Mouse (Mus musculus) embryonic stem cell, embryonic (primary cell): ENCODE results near the gene Tinf2.

Experiments used
- CTCF ChIA-PET, 4 experiments: fragments of 300-600 bp in 2 of 4; fragments of 350-600 bp in 2 of 4; sonication (Branson Sonifier 250); formaldehyde crosslinking; loops; one replicate each; lab custom pipeline; 2022; ENCODE audit warnings: inconsistent platforms in 2 of 4; lab: Charles Lee
- POLR2A ChIA-PET, 4 experiments: fragments of 300-600 bp in 2 of 4; fragments of 350-600 bp in 2 of 4; sonication (Branson Sonifier 250); formaldehyde crosslinking; loops; one replicate each; lab custom pipeline; 2022; ENCODE audit warnings: antibody characterized with exemption in 4 of 4, inconsistent platforms in 1 of 4; lab: Charles Lee

The Tinf2 gene

DNA sequence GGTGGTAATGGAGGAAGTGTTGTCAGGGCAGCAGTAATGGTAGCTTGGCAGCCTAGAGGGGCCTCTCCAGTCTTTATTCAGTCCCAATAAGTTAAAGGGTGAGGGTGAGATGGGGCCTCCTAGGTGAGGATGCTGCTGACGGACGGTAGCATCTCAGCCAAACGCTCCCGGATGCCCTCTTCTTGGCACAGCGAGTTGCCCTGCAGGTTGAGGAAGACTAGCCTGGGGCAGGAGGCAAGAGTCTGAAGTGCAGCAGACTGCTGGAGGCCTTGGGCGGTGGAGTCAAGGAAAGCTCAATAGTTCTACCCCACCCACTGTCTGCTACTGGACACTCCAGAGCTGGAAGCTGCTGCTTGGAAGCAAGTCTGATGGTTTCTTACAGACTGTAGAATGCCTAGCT lies 34.7 kb upstream of the Tinf2 start:
- POLR2A ChIA-PET, result interaction anchor here in 2 of 4 experiments (1.0 to 12.1 kb wide), 4 partner anchors 10 to 45 kb away, joined by 3 to 268 read pairs (median 4); partner anchors contain the start of genes Gmpr2 (in 1 of the 2), Nedd8 (in 1 of the 2) and Tgm1 (in 1 of the 2)
- CTCF ChIA-PET, result no interaction called here

DNA sequence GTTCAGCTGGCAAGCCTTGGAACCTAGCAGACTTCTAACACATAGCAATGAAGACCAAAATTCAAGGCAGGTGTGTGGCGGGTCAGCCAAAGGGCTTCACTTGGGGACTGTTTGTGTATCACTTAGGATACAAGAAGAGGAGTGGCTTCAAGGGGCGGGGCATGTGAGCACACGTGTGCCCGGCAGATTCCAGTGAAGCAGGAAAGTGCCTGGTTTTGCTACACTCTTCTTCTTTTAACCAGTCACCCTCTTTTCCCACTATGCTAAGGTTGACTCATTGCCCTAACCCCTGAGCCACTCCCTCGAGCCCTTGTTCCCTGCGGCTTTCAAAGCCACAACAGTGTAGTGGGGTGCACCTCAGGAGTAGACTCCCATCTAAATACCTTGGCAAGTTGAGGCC lies 33.3 kb upstream of the Tinf2 start:
- POLR2A ChIA-PET, result interaction anchor here in 2 of 4 experiments (0.6 to 12.1 kb wide), 8 partner anchors 8 to 810 kb away, joined by 3 to 268 read pairs (median 4); partner anchors contain the start of genes Gmpr2 (in 1 of the 2), Nedd8 (in 1 of the 2), Tgm1 (in 1 of the 2) and Tinf2 (in 1 of the 2)
- CTCF ChIA-PET, result interaction anchor here in 3 of 4 experiments (0.7 to 1.0 kb wide), 3 partner anchors 28 to 107 kb away, joined by 3 to 5 read pairs (median 4); no protein-coding TSS in a partner anchor

- POLR2A ChIA-PET, result interaction anchor here (0.6 to 15.0 kb wide), 23 partner anchors 5 to 245 kb away, joined by 3 to 268 read pairs (median 4); partner anchors contain the start of genes Rabggta (in 4 of the 4), Gmpr2 (in 2 of the 4), Nedd8 (in 2 of the 4) and Dhrs1 (in 1 of the 4)
- CTCF ChIA-PET, result interaction anchor here in 3 of 4 experiments (0.6 to 3.3 kb wide), 5 partner anchors 8 to 212 kb away, joined by 3 to 21 read pairs (median 3); partner anchors contain the start of genes Psme2 (in 1 of the 3) and Rabggta (in 1 of the 3)
These were observed 32.1 kb upstream of the Tinf2 start, which contains the start of gene Tgm1 for GRCm38 (mm10) chr14:55713729-55714122. Gene Tgm1 (minus strand): TSS chr14:55713926.

- CTCF ChIA-PET, result interaction anchor here in 3 of 4 experiments (0.6 to 3.3 kb wide), 3 partner anchors 8 to 122 kb away, joined by 4 to 21 read pairs (median 9); partner anchors contain the start of genes Psme2 (in 1 of the 3) and Rabggta (in 1 of the 3)
- POLR2A ChIA-PET, result interaction anchor here (0.6 to 15.0 kb wide), 23 partner anchors 6 to 156 kb away, joined by 3 to 268 read pairs (median 4); partner anchors contain the start of genes Rabggta (in 4 of the 4), Gmpr2 (in 2 of the 4), Nedd8 (in 2 of the 4) and Psme2 (in 2 of the 4)
These were observed 31.5 kb upstream of the Tinf2 start for GRCm38 (mm10) chr14:55713007-55713728.

DNA sequence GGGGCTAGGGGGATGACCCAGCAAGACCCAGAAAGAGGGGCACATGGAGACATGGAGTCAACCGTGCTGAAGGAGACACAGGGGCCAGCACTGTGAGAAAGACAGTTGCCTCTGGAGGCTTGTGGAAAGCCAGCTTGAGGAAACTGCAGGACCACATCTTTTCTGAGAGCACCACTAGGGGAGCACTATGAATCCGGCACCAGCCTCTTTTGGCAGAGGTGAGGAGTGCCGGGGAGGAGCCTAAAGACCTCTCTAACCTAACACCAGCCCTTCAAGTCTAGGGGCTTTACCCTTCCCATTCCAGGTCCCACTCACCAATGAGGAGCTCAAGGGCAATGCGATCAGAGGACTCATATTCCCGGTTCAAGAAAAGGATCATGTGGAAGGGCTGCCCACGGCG lies 30.2 kb upstream of the Tinf2 start:
- POLR2A ChIA-PET, result interaction anchor here (0.7 to 15.0 kb wide), 30 partner anchors 7 to 171 kb away, joined by 3 to 268 read pairs (median 4); partner anchors contain the start of genes Nedd8 (in 3 of the 4), Rabggta (in 3 of the 4), Gmpr2 (in 2 of the 4) and Mdp1 (in 2 of the 4)

GRCm38 (mm10) chr14:55709509-55709908 lies 27.9 kb upstream of the Tinf2 start:
- ChIA-PET CTCF (no interaction called here), POLR2A (interaction anchor here in 2 of 4 experiments (0.6 to 15.0 kb wide), 7 partner anchors 10 to 144 kb away, joined by 3 to 268 read pairs (median 3); partner anchors contain the start of genes Rabggta (in 2 of the 2), Gmpr2 (in 1 of the 2), Nedd8 (in 1 of the 2) and Tgm1 (in 1 of the 2))

More for the DNA sequence above, 30.2 kb upstream of the Tinf2 start:
- CTCF ChIA-PET, result interaction anchor here (0.5 to 3.3 kb wide), 11 partner anchors 9 to 233 kb away, joined by 3 to 21 read pairs (median 3); partner anchors contain the start of genes Rabggta (in 2 of the 4), A730061H03Rik (in 1 of the 4), Dcaf11 (in 1 of the 4) and Dhrs4 (in 1 of the 4)

DNA sequence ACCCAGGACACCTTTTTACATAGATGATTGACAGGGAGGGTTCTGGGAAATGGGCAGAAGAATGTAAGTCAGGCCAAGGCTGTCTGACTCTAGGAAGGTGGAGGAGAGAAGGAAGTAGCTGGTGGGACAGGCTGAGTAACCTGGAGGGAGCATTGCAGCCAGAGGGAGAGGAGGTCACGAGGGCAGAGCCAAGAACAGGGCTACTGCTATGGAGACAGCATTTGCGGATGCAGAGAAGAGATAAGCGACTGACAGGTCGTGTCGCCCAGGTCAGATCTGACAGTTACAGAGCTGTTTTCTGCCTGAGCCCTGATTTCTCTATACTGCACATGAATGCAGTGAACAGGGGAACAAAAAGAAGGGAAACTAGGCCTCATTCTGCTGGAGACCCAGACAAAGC lies 25.8 kb upstream of the Tinf2 start:
- POLR2A ChIA-PET, result interaction anchor here in 2 of 4 experiments (0.7 to 15.0 kb wide), 11 partner anchors 10 to 164 kb away, joined by 3 to 268 read pairs (median 4); partner anchors contain the start of genes Rabggta (in 2 of the 2), Gmpr2 (in 1 of the 2), Mdp1 (in 1 of the 2) and Nedd8 (in 1 of the 2)

DNA sequence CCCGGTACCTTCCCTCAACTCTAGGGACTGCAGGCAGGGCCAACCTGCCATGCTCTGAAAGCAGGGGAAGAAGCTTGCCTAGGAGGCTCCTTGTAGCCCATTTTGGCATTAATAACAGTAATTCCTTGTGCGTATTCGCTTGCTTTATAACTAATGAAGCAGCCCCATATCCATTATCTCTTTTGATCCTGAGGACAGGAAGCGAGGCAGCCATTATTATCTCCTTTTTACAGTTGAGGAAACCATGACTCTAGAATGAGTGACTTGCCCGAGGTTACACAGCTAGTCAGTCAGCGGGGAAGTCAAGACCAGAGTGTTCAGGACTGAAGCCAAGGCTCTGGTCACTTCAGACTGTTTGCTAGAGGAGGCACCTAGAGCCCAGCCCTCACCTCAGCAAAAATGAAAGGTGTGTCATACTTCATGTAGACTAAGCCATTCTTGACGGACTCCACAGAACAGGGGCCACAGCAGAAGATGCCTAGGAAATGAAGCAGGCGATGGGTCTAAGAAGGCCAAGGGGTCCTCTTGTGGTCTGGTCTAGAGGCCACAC lies 24.5 kb upstream of the Tinf2 start:
- POLR2A ChIA-PET, result interaction anchor here (0.6 to 15.0 kb wide), 11 partner anchors 11 to 38 kb away, joined by 3 to 268 read pairs (median 4); partner anchors contain the start of genes Rabggta (in 4 of the 4), Gmpr2 (in 2 of the 4), Nedd8 (in 2 of the 4) and Tgm1 (in 1 of the 4)
- CTCF ChIA-PET, result interaction anchor here in 1 of 4 experiments (0.5 kb wide), 1 partner anchor 257 kb away, joined by 6 read pairs; no protein-coding TSS in a partner anchor

More for the DNA sequence above, 25.8 kb upstream of the Tinf2 start:
- CTCF ChIA-PET, result no interaction called here

DNA sequence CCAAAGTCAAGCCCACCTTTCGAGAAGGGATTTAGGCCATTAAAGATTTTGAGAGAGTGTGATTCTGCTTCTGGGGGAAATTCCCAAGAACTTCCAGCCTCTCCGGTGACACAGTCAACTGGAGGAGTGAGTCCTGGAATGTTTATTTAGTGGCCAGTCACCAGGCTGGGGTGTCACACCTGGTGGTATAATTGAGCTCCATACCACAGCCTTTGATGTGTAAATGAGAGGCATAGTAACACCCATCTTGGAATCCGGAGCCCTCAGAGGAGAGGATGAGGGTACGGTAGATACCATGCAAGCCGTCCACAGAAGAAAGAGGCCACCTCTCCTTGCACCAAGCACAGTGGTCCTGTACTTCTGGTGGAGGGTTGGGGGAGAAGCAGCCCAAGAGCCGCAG lies 21.1 kb upstream of the Tinf2 start:
- ChIA-PET POLR2A (interaction anchor here (0.8 to 15.0 kb wide), 29 partner anchors 9 to 171 kb away, joined by 3 to 268 read pairs (median 7); partner anchors contain the start of genes Rabggta (in 3 of the 4), Gmpr2 (in 2 of the 4), Nedd8 (in 2 of the 4) and Rec8 (in 2 of the 4)), CTCF (interaction anchor here in 2 of 4 experiments (0.8 to 2.5 kb wide), 5 partner anchors 9 to 42 kb away, joined by 3 to 8 read pairs (median 3); partner anchors contain the start of genes Dhrs1 (in 1 of the 2), Nop9 (in 1 of the 2), Rabggta (in 1 of the 2) and Tinf2 (in 1 of the 2))

- CTCF ChIA-PET, result interaction anchor here in 3 of 4 experiments (0.6 to 2.5 kb wide), 7 partner anchors 11 to 129 kb away, joined by 3 to 8 read pairs (median 4); partner anchors contain the start of gene Tinf2 (in 1 of the 3)
- POLR2A ChIA-PET, result interaction anchor here in 3 of 4 experiments (0.9 to 15.0 kb wide), 24 partner anchors 10 to 199 kb away, joined by 3 to 268 read pairs (median 8); partner anchors contain the start of genes Tgm1 (in 3 of the 3), Rabggta (in 2 of the 3), Tinf2 (in 2 of the 3) and A730061H03Rik (in 1 of the 3)
These were observed 19.5 kb upstream of the Tinf2 start for GRCm38 (mm10) chr14:55701131-55701530.

DNA sequence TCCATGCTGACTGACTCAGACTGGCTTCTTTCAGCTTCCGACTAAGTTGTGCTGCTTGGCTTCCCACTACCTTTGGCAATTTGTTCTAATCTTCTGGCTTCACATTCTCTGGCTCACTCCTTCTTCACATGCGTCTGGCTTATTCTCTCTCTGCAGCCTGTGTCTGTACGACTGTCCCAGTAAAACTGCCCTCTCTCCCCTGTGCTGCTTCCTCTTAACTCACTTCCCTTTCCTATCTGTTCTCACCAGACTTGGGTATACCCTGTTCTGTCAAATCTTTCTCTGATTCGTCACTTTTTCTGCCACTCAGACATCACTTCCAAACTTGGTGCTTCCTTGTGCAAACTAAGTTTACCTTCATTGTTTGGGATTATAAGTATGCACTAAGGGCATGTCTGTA lies 15.6 kb upstream of the Tinf2 start:
- POLR2A ChIA-PET, result interaction anchor here in 3 of 4 experiments (0.7 to 2.0 kb wide), 5 partner anchors 11 to 25 kb away, joined by 3 to 9 read pairs (median 4); partner anchors contain the start of gene Rabggta (in 2 of the 3)
- CTCF ChIA-PET, result interaction anchor here in 2 of 4 experiments (0.5 to 0.7 kb wide), 3 partner anchors 49 to 437 kb away, joined by 4 to 6 read pairs (median 5); partner anchors contain the start of genes Dhrs1 (in 1 of the 2) and Nop9 (in 1 of the 2)

- ChIA-PET POLR2A (interaction anchor here in 2 of 4 experiments (0.9 to 3.0 kb wide), 7 partner anchors 13 to 33 kb away, joined by 3 to 20 read pairs (median 4); no protein-coding TSS in a partner anchor), CTCF (no interaction called here)
These were observed 7.8 kb upstream of the Tinf2 start for GRCm38 (mm10) chr14:55689433-55689832.

DNA sequence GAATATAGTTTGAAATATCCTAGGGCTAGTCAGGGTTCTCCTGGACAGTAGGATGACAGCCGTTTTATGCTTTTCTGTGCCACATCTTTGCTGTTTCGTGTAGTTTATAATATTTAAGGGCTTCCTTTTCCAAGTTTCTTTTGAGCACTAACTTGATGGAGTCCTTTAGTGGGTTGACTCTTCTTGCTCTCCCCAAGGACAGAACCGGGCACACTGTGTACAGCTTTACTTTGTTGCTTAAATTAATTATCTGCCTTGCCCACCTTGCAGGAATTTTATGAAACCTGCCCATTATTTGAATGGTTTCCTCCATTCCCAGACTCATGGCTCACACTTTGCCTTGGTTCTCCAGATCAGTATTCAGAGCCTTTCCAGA lies 486 bp upstream of the Tinf2 start:
- ChIA-PET POLR2A (interaction anchor here (0.6 to 9.8 kb wide), 57 partner anchors 9 to 1206 kb away, joined by 3 to 77 read pairs (median 4); partner anchors contain the start of genes Gmpr2 (in 4 of the 4), Nedd8 (in 4 of the 4), Dhrs1 (in 3 of the 4) and Nop9 (in 3 of the 4)), CTCF (interaction anchor here (0.6 to 4.8 kb wide), 33 partner anchors 9 to 566 kb away, joined by 3 to 45 read pairs (median 3); partner anchors contain the start of genes Gmpr2 (in 2 of the 4), Ltb4r2 (in 2 of the 4), Nedd8 (in 2 of the 4) and A730061H03Rik (in 1 of the 4))

DNA sequence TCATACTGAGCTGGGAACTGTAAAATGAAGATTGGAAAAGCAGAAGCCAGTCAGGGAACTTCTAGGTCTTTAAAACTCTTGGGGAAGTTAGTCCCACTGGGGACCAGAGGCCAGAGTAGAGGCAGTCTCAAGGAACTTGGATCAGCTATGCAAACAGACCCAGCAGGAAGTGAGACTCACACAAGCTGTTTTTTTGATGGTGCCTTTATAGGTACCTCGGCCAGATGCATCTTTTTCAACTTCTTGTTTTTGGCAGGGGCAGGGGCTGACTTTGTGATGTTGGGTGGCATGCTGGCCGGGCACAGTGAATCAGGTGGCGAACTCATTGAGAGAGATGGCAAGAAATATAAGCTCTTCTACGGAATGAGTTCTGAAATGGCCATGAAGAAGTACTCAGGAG lies 4.0 kb downstream of the Tinf2 start:
- CTCF ChIA-PET, result no interaction called here
- POLR2A ChIA-PET, result interaction anchor here in 2 of 4 experiments (0.5 to 9.8 kb wide), 4 partner anchors 15 to 123 kb away, joined by 3 to 77 read pairs (median 20); partner anchors contain the start of gene Rabggta (in 2 of the 2)

GRCm38 (mm10) chr14:55672741-55673060 lies 8.9 kb downstream of the Tinf2 start:
- POLR2A ChIA-PET, result interaction anchor here (0.6 to 3.0 kb wide), 65 partner anchors 8 to 622 kb away, joined by 3 to 61 read pairs (median 6); partner anchors contain the start of genes Tinf2 (in 4 of the 4), Mdp1 (in 3 of the 4), Psme2 (in 3 of the 4) and Rnf31 (in 3 of the 4)

More at GRCm38 (mm10) chr14:55672741-55673060, 8.9 kb downstream of the Tinf2 start:
- CTCF ChIA-PET, result interaction anchor here in 2 of 4 experiments (1.3 to 2.5 kb wide), 9 partner anchors 8 to 88 kb away, joined by 3 to 16 read pairs (median 8); partner anchors contain the start of genes Mdp1 (in 2 of the 2), Tinf2 (in 2 of the 2), Ltb4r2 (in 1 of the 2) and Rabggta (in 1 of the 2)
